Mouse (Mus musculus) layer of hippocampus, adult 9-10 months (tissue): ENCODE measurements around the gene Asic1.

Source experiments
- DNase-seq: peaks from one replicate; pipeline ENCODE4 v3.0.0; 2022; ENCODE audit warnings: low spot score

Asic1 gene

GRCm38 (mm10) chr15:99670154-99670821, at the start of gene Asic1:
Asic1 (plus strand) TSS chr15:99670368.
- no peak for DNase-seq

- no peak for DNase-seq
Measured at GRCm38 (mm10) chr15:99622063-99622462, 48.1 kb upstream of the Asic1 start.

GRCm38 (mm10) chr15:99631618-99632017, 38.5 kb upstream of the Asic1 start:
- no peak for DNase-seq

GRCm38 (mm10) chr15:99634702-99635101, 35.5 kb upstream of the Asic1 start:
- DNase-seq, result no peak

GRCm38 (mm10) chr15:99637405-99638123, 32.6 kb upstream of the Asic1 start:
- DNase-seq, result no peak

- DNase-seq, result no peak
Measured at GRCm38 (mm10) chr15:99638124-99638485, 32.1 kb upstream of the Asic1 start.

- no peak for DNase-seq
Measured at GRCm38 (mm10) chr15:99642622-99643021, 27.5 kb upstream of the Asic1 start.

- no peak for DNase-seq
Measured at GRCm38 (mm10) chr15:99643832-99644231, 26.3 kb upstream of the Asic1 start.

GRCm38 (mm10) chr15:99644776-99645175, 25.4 kb upstream of the Asic1 start:
- no peak for DNase-seq

GRCm38 (mm10) chr15:99648326-99648725, 21.8 kb upstream of the Asic1 start:
- no peak for DNase-seq

GRCm38 (mm10) chr15:99649067-99649761, 21.0 kb upstream of the Asic1 start:
- DNase-seq, result no peak

GRCm38 (mm10) chr15:99650304-99650703, 19.9 kb upstream of the Asic1 start:
- no peak for DNase-seq

GRCm38 (mm10) chr15:99651163-99651872, 18.9 kb upstream of the Asic1 start, which contains the start of gene Racgap1:
Racgap1 (minus strand) TSS chr15:99651656.
- peak; percentile 94 for DNase-seq

GRCm38 (mm10) chr15:99651984-99652872, 17.9 kb upstream of the Asic1 start:
- no peak for DNase-seq

- DNase-seq, result no peak
Measured at GRCm38 (mm10) chr15:99653291-99653690, 16.9 kb upstream of the Asic1 start.

GRCm38 (mm10) chr15:99653876-99654275, 16.3 kb upstream of the Asic1 start:
- no peak for DNase-seq

- no peak for DNase-seq
Measured at GRCm38 (mm10) chr15:99655956-99656355, 14.2 kb upstream of the Asic1 start.

- DNase-seq, result no peak
Measured at GRCm38 (mm10) chr15:99658437-99658836, 11.7 kb upstream of the Asic1 start.

GRCm38 (mm10) chr15:99661121-99661830, 8.9 kb upstream of the Asic1 start:
- DNase-seq, result no peak

GRCm38 (mm10) chr15:99662371-99662770, 7.8 kb upstream of the Asic1 start:
- DNase-seq, result no peak
